Mouse (Mus musculus) adrenal gland, postnatal 14 days (tissue): ENCODE measurements around the gene Ces2e. TPM values are rescaled to one million over a fixed set of nuclear protein-coding genes. Genes with fewer than 3 reads are reported as not detected.
"Not testable (repeated sequence)": the region's sequence is repeated elsewhere in the genome, so short reads cannot be mapped to it uniquely, and the experiment has no call there.

Source experiments
- DNase-seq: peaks from one replicate; pipeline ENCODE4 v3.0.0; 2021; ENCODE audit warnings: mixed read lengths
- long read RNA-seq, 2 experiments: library from polyadenylated mRNA; stranded (forward); transcript quantifications; one replicate each; pipeline ENCODE4 v2.0.0; 2021
- total RNA-seq: library from RNA; stranded (reverse); gene quantifications from 2 replicates; pipeline ENCODE4 v1.2.3, GENCODE M21; 2021

Ces2e gene
- total RNA-seq = 3.1 and 12.0 TPM in 2 replicates
- long read RNA-seq, experiment 1, partial matches to known transcripts = 3 of 6 reads
- long read RNA-seq, experiment 1, other reads (novel, unspliced or antisense) = 1 of 6 reads
- long read RNA-seq, experiment 2, transcript Ces2e-202 (13 exons, 1,999 nt) = major isoform, 9 of 29 reads
- long read RNA-seq, experiment 2, partial matches to known transcripts = 15 of 29 reads
- long read RNA-seq, experiment 2, other reads (novel, unspliced or antisense) = 3 of 29 reads

- DNase-seq = peak; percentile 7
Measured at GRCm38 (mm10) chr8:104925972-104926596, at the start of gene Ces2e. Gene Ces2e, plus strand, starts transcription at chr8:104926260.

GRCm38 (mm10) chr8:104886223-104886926 lies 39.7 kb upstream of the Ces2e start:
- DNase-seq = not testable (repeated sequence)

- DNase-seq = no peak
Measured at GRCm38 (mm10) chr8:104901746-104902145, 24.3 kb upstream of the Ces2e start.

- no peak for DNase-seq
Measured at GRCm38 (mm10) chr8:104907111-104907510, 18.9 kb upstream of the Ces2e start.

- DNase-seq = peak; percentile 54
Measured at GRCm38 (mm10) chr8:104909021-104909420, 17.0 kb upstream of the Ces2e start.

- not testable (repeated sequence) for DNase-seq
Measured at GRCm38 (mm10) chr8:104909651-104910050, 16.4 kb upstream of the Ces2e start.

- no peak for DNase-seq
Measured at GRCm38 (mm10) chr8:104927301-104927700, 1.2 kb downstream of the Ces2e start.

GRCm38 (mm10) chr8:104944665-104945064 lies 18.6 kb downstream of the Ces2e start:
- DNase-seq = no peak

GRCm38 (mm10) chr8:104947056-104947455 lies 21.0 kb downstream of the Ces2e start, which contains the start of gene Ces2f:
Gene Ces2f, plus strand, starts transcription at chr8:104947356.
- DNase-seq = no peak

- DNase-seq = no peak
Measured at GRCm38 (mm10) chr8:104949031-104949430, 23.0 kb downstream of the Ces2e start.

GRCm38 (mm10) chr8:104961537-104961961 lies 35.5 kb downstream of the Ces2e start, which contains the start of gene Ces2g:
Gene Ces2g, plus strand, starts transcription at chr8:104961718.
- DNase-seq = peak; percentile 6

- no peak for DNase-seq
Measured at GRCm38 (mm10) chr8:104962229-104962901, 36.3 kb downstream of the Ces2e start.

- no peak for DNase-seq
Measured at GRCm38 (mm10) chr8:104963375-104963894, 37.4 kb downstream of the Ces2e start.

- no peak for DNase-seq
Measured at GRCm38 (mm10) chr8:104984126-104984525, 58.1 kb downstream of the Ces2e start.

Other genes with a start within 250 kb of the Ces2e start
- gene Ces2a, start 192.3 kb upstream of the Ces2e start, total RNA-seq = 1.1 and 18.7 TPM in 2 replicates
- 0.56 and 4.1 TPM in 2 replicates for gene Ces2b, start 94.7 kb upstream of the Ces2e start, total RNA-seq
- gene Ces2c, start 79.2 kb upstream of the Ces2e start, total RNA-seq = not detected in 2 replicates
- gene Ces2f, start 21.1 kb downstream of the Ces2e start, total RNA-seq = not detected in 2 replicates
- 3.5 and 8.3 TPM in 2 replicates for gene Ces2g, start 35.5 kb downstream of the Ces2e start, total RNA-seq
- gene Ces2h, start 74.6 kb downstream of the Ces2e start, total RNA-seq = 0.15 and 2.7 TPM in 2 replicates
- gene Ces3a, start 122.3 kb downstream of the Ces2e start, total RNA-seq = 3.1 and 78.7 TPM in 2 replicates
- 1.5 TPM in 1 of 2 replicates, not detected in the other for gene Ces3b, start 157.5 kb downstream of the Ces2e start, total RNA-seq
- not detected in 2 replicates for gene Ces4a, start 205.5 kb downstream of the Ces2e start, total RNA-seq
- 58.4 and 60.1 TPM in 2 replicates for gene Cbfb, start 244.4 kb downstream of the Ces2e start, total RNA-seq